Mouse (Mus musculus) embryonic facial prominence, embryonic 10.5 days (tissue): ENCODE measurements around the gene Tnrc18. TPM values are rescaled to one million over a fixed set of nuclear protein-coding genes. Genes with fewer than 3 reads are reported as not detected.
A peak's percentile ranks its signal among the peaks of the same experiment; 100 is the strongest.
"Not testable (repeated sequence)": the region's sequence is repeated elsewhere in the genome, so short reads cannot be mapped to it uniquely, and the experiment has no call there.

Experiments
- DNase-seq: peaks from one replicate; pipeline ENCODE4 v3.0.0-alpha.2; 2017; ENCODE audit warnings: low spot score
- H3K27ac ChIP-seq: fragments of 300-500 bp; sonication (generic); replicated peaks from 2 replicates; pipeline ENCODE4 v1.5.1; 2016; ENCODE audit warnings: mild to moderate bottlenecking
- H3K27me3 ChIP-seq: fragments of 300-500 bp; sonication (generic); replicated peaks from 2 replicates; pipeline ENCODE4 v1.6.1; 2016; ENCODE audit warnings: low read depth, mild to moderate bottlenecking; ENCODE audit not compliant: poor library complexity, severe bottlenecking
- H3K36me3 ChIP-seq: fragments of 300-500 bp; sonication (generic); replicated peaks from 2 replicates; pipeline ENCODE4 v1.6.1; 2016; ENCODE audit warnings: mild to moderate bottlenecking, moderate library complexity
- H3K4me1 ChIP-seq: fragments of 300-500 bp; sonication (generic); 2 replicates; pipeline ENCODE4 v1.6.1; 2016
- H3K4me3 ChIP-seq: fragments of 300-500 bp; sonication (generic); 2 replicates; pipeline ENCODE4 v1.5.1; 2016; ENCODE audit warnings: mild to moderate bottlenecking, moderate library complexity
- H3K9me3 ChIP-seq: fragments of 300-500 bp; sonication (generic); 2 replicates; pipeline ENCODE4 v1.6.1; 2016; ENCODE audit warnings: mild to moderate bottlenecking
- WGBS: fragments of 180-500 bp; shearing (Covaris S2); methylation state at CpG from one replicate; pipeline ENCODE4 v1.1.7; 2016; 5-methylcytosine and 5-hydroxymethylcytosine counted together
- polyA plus RNA-seq: library from polyadenylated mRNA; unstranded; fragments of >200 nt; fragmentation: Nextera tagmentation; extraction: Ambion mirVana; gene quantifications from 2 replicates; pipeline ENCODE4 v1.2.1, GENCODE M21; 2016

Gene Tnrc18
- polyA plus RNA-seq, 1 experiment from 2014 or later = 26.5 TPM

GRCm38 (mm10) chr5:142841372-142842136 is 24.1 kb upstream of the Tnrc18 start:
- no peak for DNase-seq
- no peaks in the 10 kb centered on the region for H3K27me3 ChIP-seq
- 81% methylated on average over 8 of the region's 8 CpGs for WGBS
- H3K27ac ChIP-seq = peak overlapping the region; percentile 75
- no peak overlapping the region for H3K4me3 ChIP-seq
- H3K4me1 ChIP-seq = peaks cover 27% of the 10 kb centered on the region
- no peaks in the 10 kb centered on the region for H3K36me3 ChIP-seq
- no peaks in the 10 kb centered on the region for H3K9me3 ChIP-seq

DNA sequence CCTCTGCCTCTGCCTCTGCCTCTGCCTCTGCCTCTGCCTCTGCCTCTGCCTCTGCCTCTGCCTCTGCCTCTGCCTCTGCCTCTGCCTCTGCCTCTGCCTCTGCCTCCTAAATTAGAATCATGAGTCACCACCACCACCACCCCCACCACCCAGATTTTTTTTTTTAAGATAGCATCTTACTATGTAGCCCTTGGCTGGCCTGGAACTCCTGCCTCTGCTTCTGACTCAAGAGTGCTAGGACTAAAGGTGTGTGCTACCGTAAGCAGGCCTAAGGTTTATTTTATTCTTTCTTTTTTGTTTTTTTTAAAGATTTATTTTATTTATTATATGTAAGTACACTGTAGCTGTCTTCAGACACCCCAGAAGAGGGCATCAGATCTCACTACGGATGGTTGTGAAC is 20.0 kb upstream of the Tnrc18 start:
- 94% methylated on average over 2 of the region's 2 CpGs for WGBS
- H3K9me3 ChIP-seq, H3K27ac ChIP-seq, DNase-seq, H3K36me3 ChIP-seq, H3K27me3 ChIP-seq, H3K4me3 ChIP-seq: not testable (repeated sequence)
- peaks cover 26% of the 10 kb centered on the region for H3K4me1 ChIP-seq

DNA sequence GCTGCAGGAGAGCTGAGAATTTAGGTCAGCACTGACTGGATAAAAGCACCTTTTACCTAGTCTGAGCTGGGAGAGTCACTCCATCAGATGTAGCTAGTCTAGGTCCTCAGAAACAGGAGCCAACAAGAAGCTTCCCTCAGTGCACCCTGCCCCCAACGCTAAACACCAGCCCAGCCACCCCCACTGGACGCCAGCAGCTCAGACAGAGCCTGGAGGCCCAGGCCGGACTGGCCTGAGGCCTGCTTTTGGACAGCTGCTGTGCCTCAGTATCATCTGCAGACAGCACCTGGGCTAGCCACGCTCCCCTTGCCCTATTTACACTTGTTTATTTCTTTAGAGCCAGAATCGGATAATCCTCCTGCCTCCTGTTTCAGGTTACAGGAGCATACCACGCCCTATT is 19.4 kb upstream of the Tnrc18 start:
- peaks cover 20% of the 10 kb centered on the region for H3K4me1 ChIP-seq
- WGBS = 69% methylated on average over 6 of the region's 6 CpGs
- H3K36me3 ChIP-seq = no peaks in the 10 kb centered on the region
- H3K27me3 ChIP-seq = no peaks in the 10 kb centered on the region
- H3K9me3 ChIP-seq = 0 out of 2 replicates have a peak, but pooled peaks cover 4% of the 10 kb centered on the region
- no peak overlapping the region for H3K27ac ChIP-seq
- DNase-seq = no peak
- no peak overlapping the region for H3K4me3 ChIP-seq

DNA sequence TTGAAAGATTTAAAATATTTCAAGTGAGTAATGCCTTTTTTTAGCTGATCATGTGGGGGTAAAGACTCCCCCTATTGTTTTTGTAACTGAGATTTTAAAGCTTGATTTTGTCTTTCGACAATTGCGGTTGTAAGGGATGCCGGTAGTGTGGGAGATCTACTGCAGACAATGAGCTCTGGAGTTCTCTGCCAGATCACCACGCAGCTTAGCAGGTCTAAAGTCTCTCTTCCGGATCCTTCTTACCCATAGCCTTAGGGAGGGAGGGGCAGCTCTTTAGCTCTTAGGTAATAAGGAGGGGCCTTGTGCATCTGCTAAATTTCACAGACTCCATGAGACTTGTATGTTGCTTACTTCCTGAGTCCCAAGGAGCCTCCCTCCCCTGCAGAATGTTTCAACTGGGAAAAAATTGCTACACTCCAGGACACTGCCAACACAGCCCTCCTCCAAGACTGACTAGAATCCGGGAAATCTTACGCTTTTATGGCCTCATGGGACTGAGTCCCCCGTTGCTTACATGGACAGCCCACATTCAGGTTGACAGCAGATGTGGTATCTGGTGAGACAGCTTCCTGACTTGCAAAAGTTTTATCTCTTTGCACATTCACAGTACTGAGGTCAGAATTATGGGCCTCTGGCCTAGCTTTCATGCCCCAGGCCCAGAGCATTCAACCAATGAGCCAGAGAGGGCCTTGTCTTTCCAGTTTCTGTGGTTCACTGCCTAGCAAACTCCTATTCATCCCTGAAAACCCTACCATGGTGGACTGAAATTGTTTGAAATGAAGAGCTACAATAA is 16.4 kb upstream of the Tnrc18 start:
- H3K36me3 ChIP-seq = no peaks in the 10 kb centered on the region; the same call in 1 of the 2 replicates
- 78% methylated on average over 8 of the region's 8 CpGs for WGBS
- peaks cover 4% of the 10 kb centered on the region; the same call in 1 of the 2 replicates for H3K9me3 ChIP-seq
- H3K27ac ChIP-seq = no peak overlapping the region
- H3K4me3 ChIP-seq = no peak overlapping the region
- peaks cover 5% of the 10 kb centered on the region; the same call in 1 of the 2 replicates for H3K4me1 ChIP-seq
- DNase-seq = no peak
- H3K27me3 ChIP-seq = no peaks in the 10 kb centered on the region

- Histone ChIP-seq H3K4me1 (peaks cover 45% of the 10 kb centered on the region), H3K4me3 (no peak overlapping the region), H3K27me3 (no peaks in the 10 kb centered on the region), H3K9me3 (no peaks in the 10 kb centered on the region; the same call in 1 of the 2 replicates), H3K27ac (peak overlapping the region; percentile 100; the same call in 1 of the 2 replicates), H3K36me3 (no peaks in the 10 kb centered on the region; the same call in 1 of the 2 replicates)
- WGBS = 81% methylated on average over 4 of the region's 4 CpGs
- DNase-seq = no peak
Measured at GRCm38 (mm10) chr5:142826131-142826530, 8.7 kb upstream of the Tnrc18 start.

DNA sequence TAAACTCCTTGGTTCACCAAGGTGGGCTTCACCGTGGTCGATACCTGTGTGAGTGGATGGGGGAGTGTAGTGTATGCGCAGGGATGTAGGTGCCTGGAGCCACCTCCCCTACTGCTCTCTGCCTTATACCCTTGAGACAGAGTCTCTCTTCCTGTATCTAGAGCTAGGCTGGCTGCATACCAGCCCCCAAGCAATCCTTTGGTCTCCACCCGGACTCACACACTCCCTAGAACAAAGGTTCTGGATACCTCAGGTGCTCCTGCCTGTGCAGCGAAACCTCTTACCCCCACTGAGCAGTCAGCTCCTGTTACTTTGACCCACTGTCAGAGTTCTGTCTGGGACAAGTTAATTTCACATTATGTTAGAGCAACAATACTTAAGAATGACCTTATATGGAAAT is 8.2 kb upstream of the Tnrc18 start:
- DNase-seq = no peak
- Histone ChIP-seq H3K36me3 (no peaks in the 10 kb centered on the region; the same call in 1 of the 2 replicates), H3K27ac (peak overlapping the region; percentile 100), H3K4me3 (peak overlapping the region; percentile 1; the same call in 1 of the 2 replicates), H3K27me3 (no peaks in the 10 kb centered on the region), H3K9me3 (no peaks in the 10 kb centered on the region), H3K4me1 (peaks cover 45% of the 10 kb centered on the region)
- WGBS = 68% methylated on average over 5 of the region's 5 CpGs

- peaks cover 45% of the 10 kb centered on the region for H3K4me1 ChIP-seq
- no peaks in the 10 kb centered on the region for H3K9me3 ChIP-seq
- WGBS = 27% methylated on average over 6 of the region's 6 CpGs
- no peaks in the 10 kb centered on the region for H3K27me3 ChIP-seq
- no peak for DNase-seq
- H3K36me3 ChIP-seq = no peaks in the 10 kb centered on the region
- H3K27ac ChIP-seq = peak overlapping the region; percentile 100
- H3K4me3 ChIP-seq = peak overlapping the region; percentile 98
Measured at GRCm38 (mm10) chr5:142824091-142824490, 6.6 kb upstream of the Tnrc18 start.

- peaks cover 45% of the 10 kb centered on the region for H3K4me1 ChIP-seq
- H3K9me3 ChIP-seq = no peaks in the 10 kb centered on the region
- 4% methylated on average over 31 of the region's 31 CpGs for WGBS
- peak overlapping the region; percentile 100 for H3K27ac ChIP-seq
- no peaks in the 10 kb centered on the region for H3K36me3 ChIP-seq
- DNase-seq = peak; percentile 95
- H3K4me3 ChIP-seq = peak overlapping the region; percentile 98
- H3K27me3 ChIP-seq = no peaks in the 10 kb centered on the region
Measured at GRCm38 (mm10) chr5:142823096-142824062, 5.9 kb upstream of the Tnrc18 start.

GRCm38 (mm10) chr5:142822286-142823095 is 5.0 kb upstream of the Tnrc18 start:
- Histone ChIP-seq H3K27ac (peak overlapping the region; percentile 100), H3K36me3 (no peaks in the 10 kb centered on the region), H3K4me3 (peak overlapping the region; percentile 98), H3K4me1 (peaks cover 45% of the 10 kb centered on the region), H3K9me3 (no peaks in the 10 kb centered on the region), H3K27me3 (no peaks in the 10 kb centered on the region)
- under 1% methylated on average over 36 of the region's 36 CpGs for WGBS
- DNase-seq = peak; percentile 77

DNA sequence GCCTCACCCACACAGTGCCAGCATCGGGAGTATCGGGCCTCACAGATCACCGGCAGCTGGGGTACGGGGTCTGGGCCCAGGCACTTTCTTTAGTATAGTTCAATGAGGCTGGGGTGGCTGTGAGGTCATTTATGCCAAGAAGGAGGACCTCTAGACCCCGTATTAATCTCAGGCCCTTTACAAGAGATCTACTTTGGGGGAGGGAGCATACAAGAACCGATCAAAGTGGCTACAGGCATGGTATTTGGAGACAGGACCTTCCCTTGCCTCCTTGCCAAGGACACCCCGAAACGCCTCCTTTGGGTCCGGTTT is 4.5 kb upstream of the Tnrc18 start:
- H3K36me3 ChIP-seq = no peaks in the 10 kb centered on the region
- H3K27ac ChIP-seq = peak overlapping the region; percentile 100
- H3K4me1 ChIP-seq = peaks cover 45% of the 10 kb centered on the region
- H3K27me3 ChIP-seq = no peaks in the 10 kb centered on the region
- no peaks in the 10 kb centered on the region for H3K9me3 ChIP-seq
- H3K4me3 ChIP-seq = peak overlapping the region; percentile 98
- 1% methylated on average over 9 of the region's 9 CpGs for WGBS
- DNase-seq = no peak

DNA sequence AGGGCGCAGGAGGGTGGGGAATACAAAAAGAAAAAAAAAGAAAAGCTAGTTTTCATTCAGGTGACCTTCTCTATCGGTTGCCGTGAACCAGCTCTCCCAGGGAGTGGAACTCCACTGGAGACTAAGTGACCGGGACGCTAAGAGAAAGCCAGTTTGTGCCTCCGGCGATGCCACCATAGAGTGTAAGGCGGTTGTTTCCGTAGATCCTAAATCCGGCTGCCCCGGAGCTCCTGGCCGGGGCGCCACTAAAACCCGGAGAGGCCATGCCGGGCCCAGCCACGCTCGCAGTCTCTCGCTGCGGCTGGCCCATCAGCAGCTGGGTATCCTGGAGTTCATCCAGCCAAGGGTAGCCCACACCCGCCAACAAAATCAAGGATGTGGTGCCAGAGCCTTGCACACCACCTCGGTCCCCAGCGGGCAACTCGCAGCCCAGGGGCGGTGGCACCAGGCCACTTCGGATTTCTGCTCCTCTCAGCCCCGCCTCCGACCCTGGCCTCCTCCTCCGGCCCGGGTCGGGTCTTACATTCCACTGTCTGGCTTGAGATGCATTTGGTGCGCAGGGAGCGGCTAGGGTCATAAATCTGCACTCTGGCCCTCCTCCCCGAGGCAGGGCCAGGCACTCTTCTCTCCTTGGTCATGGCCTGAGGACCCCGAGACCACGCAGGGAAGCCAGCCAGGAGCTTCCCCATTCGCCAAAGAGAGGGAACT is 4.0 kb upstream of the Tnrc18 start:
- WGBS = under 1% methylated on average over 36 of the region's 36 CpGs
- no peaks in the 10 kb centered on the region for H3K9me3 ChIP-seq
- no peaks in the 10 kb centered on the region for H3K36me3 ChIP-seq
- DNase-seq = peak; percentile 90
- H3K4me1 ChIP-seq = peaks cover 45% of the 10 kb centered on the region
- H3K27ac ChIP-seq = peak overlapping the region; percentile 100
- H3K27me3 ChIP-seq = no peaks in the 10 kb centered on the region
- H3K4me3 ChIP-seq = peak overlapping the region; percentile 98
